Mouse (Mus musculus) monocyte, adult 5-6 weeks (primary cell): ENCODE data around the gene Hist1h4d. TPM values are rescaled to one million over a fixed set of nuclear protein-coding genes. Genes with fewer than 3 reads are reported as not detected.
"Not testable (repeated sequence)": the region's sequence is repeated elsewhere in the genome, so short reads cannot be mapped to it uniquely, and the experiment has no call there.

Source experiments
- ATAC-seq: fragments of 153-309, 156-312 bp; replicated peaks from 2 replicates; pipeline ENCODE4 v1.8.0; 2017; ENCODE audit warnings: mild to moderate bottlenecking; ENCODE audit not compliant: low TSS enrichment, insufficient number of reproducible peaks, severe bottlenecking, poor library complexity, low FRiP score
- total RNA-seq: library from RNA; stranded (forward); fragments of 200-1000, 200-491, 200-594 nt; gene quantifications from 3 replicates; pipeline ENCODE4 v1.2.3, GENCODE M21; 2017

The Hist1h4d gene
- total RNA-seq, result 78.9 to 170 TPM (median 90.0 TPM) in 3 replicates

DNA sequence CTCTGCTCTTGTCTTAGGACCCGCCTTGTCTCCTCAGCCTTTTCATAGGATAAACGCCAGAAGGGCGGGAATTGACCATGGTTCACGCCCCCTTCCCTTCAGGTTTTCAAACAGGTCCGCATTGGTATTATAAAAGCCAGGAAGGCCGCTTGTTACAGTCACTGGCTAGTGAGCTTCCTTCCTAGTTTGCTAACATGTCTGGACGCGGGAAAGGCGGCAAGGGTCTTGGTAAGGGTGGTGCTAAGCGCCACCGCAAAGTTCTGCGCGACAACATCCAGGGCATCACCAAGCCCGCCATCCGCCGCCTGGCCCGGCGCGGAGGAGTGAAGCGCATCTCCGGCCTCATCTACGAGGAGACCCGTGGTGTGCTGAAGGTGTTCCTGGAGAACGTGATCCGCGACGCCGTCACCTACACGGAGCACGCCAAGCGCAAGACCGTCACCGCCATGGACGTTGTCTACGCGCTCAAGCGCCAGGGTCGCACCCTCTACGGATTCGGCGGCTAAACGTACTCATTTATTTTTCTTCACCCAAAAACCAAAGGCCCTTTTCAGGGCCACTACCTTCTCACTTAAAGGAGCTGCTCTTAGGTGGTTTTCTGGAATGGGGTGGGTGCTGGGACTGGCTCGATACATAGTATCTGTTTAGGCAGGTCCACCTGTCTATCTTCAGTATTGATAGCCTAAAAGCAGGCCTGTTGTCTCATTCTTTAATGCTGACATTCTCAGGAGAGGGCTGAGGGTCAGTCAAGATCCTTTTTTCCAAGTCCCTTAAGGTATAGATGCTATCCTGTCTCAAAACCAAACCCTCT, at the start of gene Hist1h4d:
Hist1h4d (plus strand) TSS at position 191 of the 811 bp plus-strand sequence.
- ATAC-seq, result peak; percentile 92

DNA sequence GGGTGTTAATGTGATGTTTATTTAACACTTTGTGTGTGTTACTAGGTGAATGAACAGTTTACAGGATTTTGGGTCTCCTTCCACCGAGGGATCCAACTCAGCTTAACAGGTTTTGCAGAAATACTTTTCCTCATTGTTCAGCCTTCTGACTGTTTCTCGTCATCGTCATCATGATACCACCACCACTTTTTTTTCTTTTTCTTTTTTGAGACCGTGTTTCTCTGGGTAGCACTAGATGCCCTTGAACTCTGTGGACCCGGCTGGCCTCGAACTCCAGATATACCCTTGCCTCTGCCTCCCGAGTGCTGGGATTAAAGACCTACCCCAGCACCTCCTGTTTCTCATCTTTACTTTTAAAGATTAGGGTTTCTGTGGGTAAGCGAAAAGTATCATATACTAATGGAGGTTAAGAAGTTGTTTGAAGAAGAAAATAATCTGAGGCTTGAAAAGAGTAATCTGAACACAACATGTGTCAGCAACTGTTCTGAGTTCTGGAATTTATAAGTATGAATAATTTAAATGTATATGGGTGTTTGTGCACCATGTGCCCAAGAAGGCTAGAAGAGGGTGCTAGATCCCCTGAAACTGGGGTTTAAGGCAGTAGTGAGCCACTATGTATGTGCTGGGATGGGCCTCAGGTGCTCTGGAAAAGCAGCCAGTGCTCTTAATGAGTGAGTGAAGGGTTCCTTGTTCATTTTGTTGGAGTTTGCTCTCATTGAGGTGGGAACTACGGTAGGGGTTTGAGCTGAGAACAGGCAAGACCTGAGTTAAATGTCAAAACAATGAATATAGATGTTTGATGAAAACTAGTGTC, 48.9 kb upstream of the Hist1h4d start:
- ATAC-seq, result no peak

- peak; percentile 49 for ATAC-seq
Measured at GRCm38 (mm10) chr13:23533560-23534367, 47.6 kb upstream of the Hist1h4d start, which contains the start of gene Hist1h2af. Gene Hist1h2af (plus strand): TSS chr13:23533906.

DNA sequence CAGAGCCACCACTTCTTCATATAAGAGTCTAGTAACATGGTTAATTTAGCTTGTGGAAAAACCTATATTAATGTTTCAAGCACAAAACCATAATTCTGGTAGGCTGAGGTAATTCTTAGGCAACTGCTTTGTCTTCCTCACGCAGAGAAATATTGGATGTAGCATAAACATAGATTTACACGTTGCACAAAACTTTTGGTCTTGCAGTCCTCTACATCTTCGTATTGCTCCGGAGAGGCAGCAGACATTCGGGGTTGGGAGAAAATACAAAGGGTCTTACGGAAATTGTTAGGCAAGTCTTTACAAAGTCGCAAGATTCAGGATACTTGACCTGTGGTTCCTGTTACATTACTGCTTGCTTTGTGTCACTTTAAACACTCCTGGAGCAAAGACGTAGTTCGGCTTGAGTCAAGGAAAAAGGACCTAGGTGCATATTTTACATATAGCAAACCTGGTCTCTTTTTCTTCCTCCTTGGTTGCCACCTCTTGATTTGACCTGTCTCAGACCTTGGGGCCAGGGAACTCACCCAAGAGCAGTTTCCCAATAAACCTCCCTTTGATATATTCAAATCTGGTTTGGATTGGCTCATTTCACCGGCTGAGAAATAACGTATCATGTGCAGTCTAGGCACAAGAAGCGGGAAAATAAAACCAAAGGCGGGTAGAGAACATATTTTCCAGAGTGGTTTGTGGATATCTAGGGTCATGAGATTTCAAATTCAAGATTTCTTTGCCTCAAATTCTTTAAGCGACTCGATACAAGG, 46.8 kb upstream of the Hist1h4d start:
- ATAC-seq, result no peak

GRCm38 (mm10) chr13:23535137-23536075, 46.0 kb upstream of the Hist1h4d start, which contains the start of gene Hist1h3g:
Gene Hist1h3g (plus strand): TSS chr13:23535422.
- ATAC-seq, result peak; percentile 79

GRCm38 (mm10) chr13:23536076-23536822, 45.1 kb upstream of the Hist1h4d start:
- no peak for ATAC-seq

DNA sequence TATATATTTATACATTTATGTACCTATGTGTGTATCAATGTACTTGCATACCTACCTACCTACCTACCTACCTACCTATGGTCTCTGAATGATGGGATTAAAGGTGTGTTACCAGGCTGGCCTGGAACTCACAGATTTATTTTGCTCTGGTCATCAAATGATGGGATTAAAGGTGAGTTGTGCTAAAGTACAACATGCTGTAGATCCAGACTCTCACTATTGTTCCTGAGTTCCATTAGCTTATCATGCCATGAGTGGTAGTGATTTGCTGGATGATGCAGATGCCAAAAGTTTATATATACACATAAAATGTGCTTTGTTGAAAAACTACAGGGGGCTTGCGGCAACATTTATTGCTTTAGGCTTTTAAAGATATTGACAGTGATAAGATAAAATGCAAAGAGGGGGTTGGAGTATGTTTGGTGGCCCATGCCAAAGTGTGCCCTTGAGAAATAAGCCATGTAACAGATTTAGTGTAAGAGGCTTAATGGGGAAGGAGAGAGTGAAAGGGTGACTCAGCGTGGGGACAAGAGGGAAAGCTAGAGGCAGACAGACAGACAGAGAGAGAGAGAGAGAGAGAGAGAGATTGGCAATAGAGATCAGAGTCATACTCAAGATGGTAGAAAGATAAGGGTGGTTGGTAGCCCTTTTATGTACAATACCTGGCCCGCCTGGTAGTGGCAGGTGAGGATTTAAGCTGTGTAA, 44.2 kb upstream of the Hist1h4d start:
- no peak for ATAC-seq

DNA sequence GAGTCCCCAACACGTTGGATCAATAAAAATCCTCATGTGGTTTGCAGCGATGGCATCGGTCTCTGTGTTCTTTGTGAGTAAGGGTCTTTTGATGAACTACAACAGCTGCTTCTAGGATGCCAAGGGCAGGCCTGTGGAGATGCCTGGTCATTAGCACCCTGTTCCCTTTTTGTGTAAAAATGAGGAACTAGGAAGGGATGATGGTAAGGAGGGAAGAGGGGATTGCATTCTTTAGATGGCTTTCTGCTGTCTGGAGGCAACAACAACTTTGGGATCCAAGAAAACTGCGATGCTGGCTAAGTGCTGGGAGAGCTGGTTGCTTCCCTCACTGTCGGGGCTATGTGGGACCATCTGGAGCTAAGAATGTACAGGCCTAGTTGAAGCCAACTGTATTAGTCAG, 43.1 kb upstream of the Hist1h4d start:
- 0 out of 2 replicates have a peak, but pooled peaks have one; percentile 28 for ATAC-seq

GRCm38 (mm10) chr13:23539821-23540220, 41.6 kb upstream of the Hist1h4d start:
- ATAC-seq, result not testable (repeated sequence)

- no peak for ATAC-seq
Measured at GRCm38 (mm10) chr13:23541497-23541896, 39.9 kb upstream of the Hist1h4d start.

GRCm38 (mm10) chr13:23542225-23542980, 39.0 kb upstream of the Hist1h4d start:
- ATAC-seq, result not testable (repeated sequence)

DNA sequence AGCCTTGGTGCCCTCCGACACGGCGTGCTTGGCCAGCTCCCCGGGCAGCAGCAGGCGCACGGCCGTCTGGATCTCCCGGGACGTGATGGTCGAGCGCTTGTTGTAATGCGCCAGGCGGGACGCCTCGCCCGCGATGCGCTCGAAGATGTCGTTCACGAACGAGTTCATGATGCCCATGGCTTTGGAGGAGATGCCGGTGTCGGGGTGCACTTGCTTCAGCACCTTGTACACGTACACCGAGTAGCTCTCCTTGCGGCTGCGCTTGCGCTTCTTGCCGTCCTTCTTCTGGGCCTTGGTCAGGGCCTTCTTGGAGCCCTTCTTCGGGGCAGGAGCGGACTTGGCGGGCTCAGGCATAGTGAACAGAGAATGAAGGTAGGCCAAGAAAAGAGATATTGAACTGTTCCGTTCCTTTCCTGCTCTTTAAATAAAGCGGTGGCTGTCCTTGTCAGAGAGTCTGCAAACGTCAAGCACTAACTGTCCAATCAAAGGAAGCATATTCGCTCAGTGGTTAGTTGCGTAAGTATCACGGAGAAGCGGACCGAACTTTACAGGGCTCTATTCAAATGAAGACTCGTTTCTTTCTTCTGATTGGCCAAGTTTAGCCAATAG, 38.3 kb upstream of the Hist1h4d start, which contains the start of gene Hist1h2bh:
Hist1h2bh (minus strand) TSS at position 394 of the 609 bp plus-strand sequence.
- ATAC-seq, result peak; percentile 98

DNA sequence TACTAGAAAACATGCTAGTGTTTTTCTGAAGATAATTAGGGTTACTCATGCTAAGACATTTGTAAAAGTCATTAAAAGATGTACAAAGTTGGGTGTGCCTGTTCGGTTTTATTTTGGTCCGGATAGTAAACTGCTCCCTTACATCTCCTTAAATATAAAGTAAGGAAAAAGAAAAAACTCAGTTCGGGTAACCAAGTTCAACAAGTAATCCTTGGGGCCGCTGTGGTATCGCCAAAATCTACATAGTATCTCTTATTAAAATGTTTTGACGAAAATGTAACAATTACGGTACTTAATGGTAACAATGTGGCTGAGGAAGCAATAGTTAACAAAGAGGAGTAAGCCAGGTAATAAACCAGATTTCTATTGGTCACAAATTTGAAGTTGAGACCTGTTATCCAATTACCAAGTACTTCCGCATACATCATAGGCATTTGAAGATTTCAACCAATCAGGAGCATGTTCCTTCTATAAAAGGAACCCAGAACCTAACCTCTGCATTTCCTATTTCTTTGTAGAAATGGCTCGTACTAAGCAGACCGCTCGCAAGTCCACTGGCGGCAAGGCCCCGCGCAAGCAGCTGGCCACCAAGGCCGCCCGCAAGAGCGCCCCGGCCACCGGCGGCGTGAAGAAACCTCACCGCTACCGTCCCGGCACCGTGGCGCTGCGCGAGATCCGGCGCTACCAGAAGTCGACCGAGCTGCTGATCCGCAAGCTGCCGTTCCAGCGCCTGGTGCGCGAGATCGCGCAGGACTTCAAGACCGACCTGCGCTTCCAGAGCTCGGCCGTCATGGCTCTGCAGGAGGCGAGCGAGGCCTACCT, 37.2 kb upstream of the Hist1h4d start, which contains the start of gene Hist1h3f:
Hist1h3f (plus strand) TSS at position 88 of the 822 bp plus-strand sequence.
- ATAC-seq, result peak; percentile 92

DNA sequence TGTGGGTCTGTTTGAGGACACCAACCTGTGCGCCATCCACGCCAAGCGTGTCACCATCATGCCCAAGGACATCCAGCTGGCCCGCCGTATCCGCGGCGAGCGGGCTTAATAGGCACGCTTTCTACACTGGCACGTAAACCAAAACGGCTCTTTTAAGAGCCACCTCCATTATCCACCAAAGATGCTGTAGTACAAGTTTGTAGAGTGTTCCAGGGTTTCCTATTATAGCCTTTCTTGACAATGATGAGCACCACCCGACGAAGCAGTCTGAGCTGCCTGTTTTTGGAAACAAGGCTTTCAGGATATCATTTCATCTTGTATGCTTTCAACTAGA, 36.6 kb upstream of the Hist1h4d start:
- ATAC-seq, result not testable (repeated sequence)
